Mouse (Mus musculus) CH12.LX (cell line): Measurements from ENCODE around the gene Sim1. TPM values are rescaled to one million over a fixed set of nuclear protein-coding genes. Genes with fewer than 3 reads are reported as not detected.

ENCODE experiments used
- DNase-seq: peaks from one replicate; pipeline ENCODE4 v3.0.0-alpha.2; 2013; ENCODE audit errors: extremely low read depth
- H3K27ac ChIP-seq: 2 replicates; pipeline ENCODE4 v1.5.1; 2012; ENCODE audit warnings: low read depth, mild to moderate bottlenecking, control low read depth, moderate library complexity; ENCODE audit not compliant: insufficient read depth
- H3K27me3 ChIP-seq: replicated peaks from 2 replicates; pipeline ENCODE3; 2012; ENCODE audit warnings: inconsistent platforms
- H3K36me3 ChIP-seq, 2 experiments: replicated peaks in 1 of 2; 2 replicates each; pipeline versions ENCODE3 to v1.6.1; 2012; ENCODE audit warnings: inconsistent platforms in 1 of 2, low read length in 1 of 2, mild to moderate bottlenecking in 1 of 2, mixed read lengths in 1 of 2, moderate library complexity in 1 of 2; ENCODE audit not compliant: control insufficient read depth in 1 of 2, insufficient read depth in 1 of 2
- H3K4me1 ChIP-seq, 2 experiments: 2 replicates each; pipeline ENCODE4 v1.6.1; 2012; ENCODE audit warnings: inconsistent platforms in 1 of 2, moderate library complexity in 1 of 2; ENCODE audit not compliant: insufficient read depth in 2 of 2, control insufficient read depth in 1 of 2
- H3K4me2 ChIP-seq: 2 replicates; pipeline ENCODE4 v1.6.1; 2012; ENCODE audit warnings: low read depth, mild to moderate bottlenecking, control low read depth; ENCODE audit not compliant: poor library complexity, insufficient read depth, severe bottlenecking
- H3K4me3 ChIP-seq, 3 experiments: fragments of 150-350 bp in 1 of 3; sonication (generic) in 1 of 3; replicated peaks in 1 of 3; 2 replicates each; pipeline versions ENCODE3 to v1.5.1; 2011 to 2012; ENCODE audit warnings: low read depth in 2 of 3, low read length in 2 of 3, mild to moderate bottlenecking in 2 of 3, moderate library complexity in 2 of 3, control low read depth in 1 of 3, improper control_type of control experiment in 1 of 3, inconsistent platforms in 1 of 3, mixed read lengths in 1 of 3; ENCODE audit not compliant: poor library complexity in 1 of 3
- H3K79me2 ChIP-seq: replicated peaks from 2 replicates; pipeline ENCODE4 v1.6.1; 2012; ENCODE audit warnings: mild to moderate bottlenecking, moderate library complexity; ENCODE audit not compliant: control insufficient read depth, poor library complexity, insufficient read depth, severe bottlenecking; ENCODE audit errors: extremely low read depth
- H3K9ac ChIP-seq: 2 replicates; pipeline ENCODE4 v1.6.1; 2012; ENCODE audit warnings: low read depth, mild to moderate bottlenecking, control low read depth, moderate library complexity; ENCODE audit not compliant: insufficient read depth
- H3K9me3 ChIP-seq: replicated peaks from 2 replicates; pipeline ENCODE3; 2012; ENCODE audit warnings: low read length, inconsistent platforms, mixed read lengths
- BHLHE40 ChIP-seq: IDR thresholded peaks from 2 replicates; pipeline ENCODE4 v1.6.1; 2011; ENCODE audit warnings: mild to moderate bottlenecking, low read depth, low read length, improper control_type of control experiment
- CTCF ChIP-seq, 2 experiments: IDR thresholded peaks in 1 of 2; conservative IDR thresholded peaks in 1 of 2; 2 replicates each; pipeline ENCODE4 v1.5.1; 2011 to 2012; ENCODE audit warnings: low read depth in 2 of 2, low read length in 2 of 2, improper control_type of control experiment in 1 of 2, inconsistent platforms in 1 of 2, mild to moderate bottlenecking in 1 of 2, moderate library complexity in 1 of 2
- E2F4 ChIP-seq: IDR thresholded peaks from 2 replicates; pipeline ENCODE4 v1.6.1; 2011; ENCODE audit warnings: low read depth, low read length, improper control_type of control experiment; ENCODE audit not compliant: insufficient replicate concordance
- EP300 ChIP-seq: IDR thresholded peaks from 2 replicates; pipeline ENCODE4 v1.6.1; 2011; ENCODE audit warnings: low read length, improper control_type of control experiment
- HCFC1 ChIP-seq: IDR thresholded peaks from 2 replicates; pipeline ENCODE4 v1.6.1; 2012; ENCODE audit warnings: low read depth, mild to moderate bottlenecking, inconsistent platforms, low read length, improper control_type of control experiment
- JUN ChIP-seq: IDR thresholded peaks from 2 replicates; pipeline ENCODE4 v1.6.1; 2011; ENCODE audit warnings: low read depth, mild to moderate bottlenecking, low read length, improper control_type of control experiment, moderate library complexity; ENCODE audit not compliant: insufficient read depth
- JUND ChIP-seq: conservative IDR thresholded peaks from 2 replicates; pipeline ENCODE4 v1.6.1; 2011; ENCODE audit warnings: low read depth, low read length, improper control_type of control experiment
- KAT2A ChIP-seq: IDR thresholded peaks from 2 replicates; pipeline ENCODE4 v1.6.1; 2012; ENCODE audit warnings: low read length, improper control_type of control experiment, inconsistent platforms; ENCODE audit not compliant: insufficient replicate concordance
- MAX ChIP-seq: IDR thresholded peaks from 2 replicates; pipeline ENCODE4 v1.6.1; 2011; ENCODE audit warnings: low read length, improper control_type of control experiment
- MAZ ChIP-seq: IDR thresholded peaks from 2 replicates; pipeline ENCODE4 v1.6.1; 2012; ENCODE audit warnings: low read depth, mild to moderate bottlenecking, inconsistent platforms, low read length, improper control_type of control experiment, moderate library complexity
- MEF2A ChIP-seq: IDR thresholded peaks from 2 replicates; pipeline ENCODE4 v1.6.1; 2014; ENCODE audit warnings: low read depth, mild to moderate bottlenecking, inconsistent platforms, low read length, improper control_type of control experiment, borderline replicate concordance
- MXI1 ChIP-seq: IDR thresholded peaks from 2 replicates; pipeline ENCODE4 v1.6.1; 2011; ENCODE audit warnings: mild to moderate bottlenecking, low read depth, low read length, improper control_type of control experiment
- MYC ChIP-seq: IDR thresholded peaks from 2 replicates; pipeline ENCODE4 v1.6.1; 2011; ENCODE audit warnings: low read depth, mild to moderate bottlenecking, improper control_type of control experiment, low read length
- NELFE ChIP-seq: IDR thresholded peaks from 2 replicates; pipeline ENCODE4 v1.6.1; 2011; ENCODE audit warnings: low read depth, low read length, improper control_type of control experiment
- POLR2AphosphoS2 ChIP-seq: IDR thresholded peaks from 2 replicates; pipeline ENCODE4 v1.6.1; 2011; ENCODE audit warnings: low read depth, low read length, improper control_type of control experiment
- SMC3 ChIP-seq: IDR thresholded peaks from 2 replicates; pipeline ENCODE4 v1.6.1; 2011; ENCODE audit warnings: low read depth, low read length, improper control_type of control experiment
- TBP ChIP-seq: conservative IDR thresholded peaks from 2 replicates; pipeline ENCODE4 v1.6.1; 2011; ENCODE audit warnings: low read depth, low read length, improper control_type of control experiment
- TCF12 ChIP-seq: IDR thresholded peaks from 2 replicates; pipeline ENCODE4 v1.6.1; 2014; ENCODE audit warnings: low read depth, mild to moderate bottlenecking, inconsistent platforms, low read length, improper control_type of control experiment
- USF1 ChIP-seq: IDR thresholded peaks from 2 replicates; pipeline ENCODE4 v1.6.1; 2014; ENCODE audit warnings: low read depth, mild to moderate bottlenecking, inconsistent platforms, low read length, improper control_type of control experiment
- ZC3H11A ChIP-seq: IDR thresholded peaks from 2 replicates; pipeline ENCODE4 v1.6.1; 2012; ENCODE audit warnings: low read depth, mild to moderate bottlenecking, inconsistent platforms, low read length, improper control_type of control experiment
- ZNF384 ChIP-seq: IDR thresholded peaks from 2 replicates; pipeline ENCODE4 v1.6.1; 2012; ENCODE audit warnings: low read depth, low read length, improper control_type of control experiment, inconsistent platforms
- dilution Hi-C: fragments of 300-500 bp; cut with MboI; formaldehyde crosslinking; loops from 2 replicates; pipeline ENCODE4 v1.14.3; 2020; ENCODE audit warnings: low sequenced_read_pairs; ENCODE audit not compliant: extremely low pct_unique_long_range_greater_than_20kb, extremely low pct_ligation_motif_present
- in situ Hi-C: fragments of 300-500 bp; cut with MboI; formaldehyde crosslinking; loops from 3 replicates; pipeline ENCODE4 v1.14.3; 2019; ENCODE audit warnings: low sequenced_read_pairs, low pct_ligation_motif_present, low pct_unique_long_range_greater_than_20kb, mixed read lengths
- polyA plus RNA-seq: library from polyadenylated mRNA; unstranded; fragments of >175 nt; gene quantifications from 2 replicates; pipeline ENCODE4 v1.2.1, GENCODE M21; 2012; ENCODE audit warnings: low read depth; ENCODE audit not compliant: insufficient read length
- total RNA-seq, 2 experiments: library from RNA; depleted of rRNA; stranded (reverse); fragments of 300-350 nt in 1 of 2; fragments of >200 nt in 1 of 2; gene quantifications; 2 replicates each; pipeline ENCODE4 v1.2.3; 2012 to 2014

The Sim1 gene
- total and polyA plus RNA-seq, 3 experiments, result 0.03 to 0.07 (median 0.04) TPM

- no peak for DNase-seq
- dilution Hi-C loops (no loop called here), in situ Hi-C loops (loop anchor here (25.0 kb wide), 2 partner anchors 391 to 516 kb away; no protein-coding TSS in a partner anchor)
- H3K27ac ChIP-seq, result no peak overlapping the region
- no peak overlapping the region for H3K4me3 ChIP-seq
- H3K9ac ChIP-seq, result no peak overlapping the region
- H3K9me3 ChIP-seq, result peaks cover 11% of the 10 kb centered on the region
- no peaks in the 10 kb centered on the region for H3K79me2 ChIP-seq
- no peaks in the 10 kb centered on the region for H3K36me3 ChIP-seq
- H3K4me2 ChIP-seq, result no peak overlapping the region
- TF ChIP-seq POLR2AphosphoS2 (no peak), USF1 (no peak), JUN (no peak), KAT2A (no peak), NELFE (no peak), MXI1 (no peak), MAX (no peak), SMC3 (no peak), EP300 (no peak), MAZ (no peak), ZC3H11A (no peak), TBP (no peak), HCFC1 (no peak), JUND (no peak), BHLHE40 (no peak)
- H3K4me1 ChIP-seq, result no peaks in the 10 kb centered on the region
- H3K27me3 ChIP-seq, result no peaks in the 10 kb centered on the region
Observed at GRCm38 (mm10) chr10:50895881-50896766, 1.6 kb downstream of the Sim1 start.

DNA sequence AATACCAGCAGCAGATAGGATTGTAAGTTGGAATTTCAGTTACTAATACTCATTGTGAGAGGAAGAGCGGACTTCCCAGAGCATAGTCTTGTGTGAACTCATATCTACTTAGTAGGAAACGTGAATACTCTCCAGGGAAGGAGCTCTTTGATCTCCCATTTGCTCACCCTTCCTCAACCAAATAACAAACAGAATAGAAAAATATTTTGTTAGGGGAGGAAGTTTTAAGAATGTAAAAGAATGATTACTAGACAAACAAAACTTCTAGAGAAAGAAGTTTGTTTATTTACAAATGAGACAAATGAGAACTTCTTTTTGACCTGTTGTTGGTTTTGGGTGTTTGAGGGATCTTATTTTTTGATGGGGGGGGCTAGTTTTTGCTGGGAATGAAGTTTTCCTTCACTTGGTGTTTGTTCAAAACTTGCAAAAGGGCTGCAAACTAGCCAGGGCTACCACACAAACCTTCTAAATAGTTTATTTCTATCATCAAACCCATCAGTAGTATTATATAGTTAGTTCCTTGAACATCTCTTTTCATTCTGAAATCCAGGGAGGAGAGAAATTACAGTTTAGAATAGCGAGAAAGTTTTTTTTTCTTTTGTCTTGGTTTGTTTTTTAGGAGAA lies 2.3 kb downstream of the Sim1 start:
- Histone ChIP-seq H3K4me3 (no peak overlapping the region), H3K27ac (no peak overlapping the region), H3K27me3 (no peaks in the 10 kb centered on the region), H3K9ac (no peak overlapping the region), H3K36me3 (no peaks in the 10 kb centered on the region), H3K79me2 (no peaks in the 10 kb centered on the region), H3K4me1 (no peaks in the 10 kb centered on the region), H3K4me2 (no peak overlapping the region), H3K9me3 (peaks cover 11% of the 10 kb centered on the region)
- no peak for DNase-seq
- TF ChIP-seq E2F4, result no peak
- TF ChIP-seq ZNF384, result no peak
- no peak for TF ChIP-seq TBP
- no peak for TF ChIP-seq BHLHE40
- TF ChIP-seq TCF12, result no peak
- TF ChIP-seq CTCF (conservative IDR thresholded peaks at IDR 0.05 in 1 of 2, IDR thresholded peaks at IDR 0.05 in 1 of 2; ENCODE audit: low read depth in 2 of 2, low read length in 2 of 2), result no peak
- TF ChIP-seq JUND, result no peak
- no peak for TF ChIP-seq MAX
- no peak for TF ChIP-seq MYC
- TF ChIP-seq MEF2A, result no peak
- in situ Hi-C loops (loop anchor here (25.0 kb wide), 2 partner anchors 390 to 515 kb away; no protein-coding TSS in a partner anchor), dilution Hi-C loops (no loop called here)
